Mouse (Mus musculus) gastrocnemius, postnatal 4 days (tissue): ENCODE results near the gene Wfdc10. TPM values are rescaled to one million over a fixed set of nuclear protein-coding genes. Genes with fewer than 3 reads are reported as not detected.

Source experiments
- DNase-seq, 2 experiments: peaks; one replicate each; pipeline ENCODE4 v3.0.0; 2021 to 2022; ENCODE audit warnings: low spot score in 2 of 2, mixed read lengths in 2 of 2
- long read RNA-seq, 2 experiments: library from polyadenylated mRNA; stranded (forward); transcript quantifications; one replicate each; pipeline ENCODE4 v2.0.0; 2021
- total RNA-seq, 2 experiments: library from RNA; stranded (reverse); gene quantifications; 2 replicates each; pipeline ENCODE4 v1.2.3; 2021

Wfdc10 gene
- not detected for total RNA-seq
- long read RNA-seq, experiment 1 = 0 reads
- long read RNA-seq, experiment 2, partial matches to known transcripts = 0 of 1 reads
- long read RNA-seq, experiment 2, other reads (novel, unspliced or antisense) = 0 of 1 reads

- peak; percentile 30 to 42 for DNase-seq
Observed at GRCm38 (mm10) chr2:164655858-164656257, at the start of gene Wfdc10. Wfdc10 (plus strand) TSS chr2:164656046.

- DNase-seq = no peak
Observed at GRCm38 (mm10) chr2:164608781-164609180, 47.1 kb upstream of the Wfdc10 start.

GRCm38 (mm10) chr2:164613471-164613870 is 42.4 kb upstream of the Wfdc10 start, which contains the start of the genes Wfdc6b and Wfdc8:
Wfdc6b (plus strand) TSS chr2:164613522.
Wfdc8 (minus strand) TSS chr2:164613626.
- DNase-seq = peak in 1 of 2 experiments; percentile 23

GRCm38 (mm10) chr2:164615386-164615785 is 40.5 kb upstream of the Wfdc10 start:
- no peak for DNase-seq

- DNase-seq = no peak
Observed at GRCm38 (mm10) chr2:164619050-164619449, 36.8 kb upstream of the Wfdc10 start.

- no peak for DNase-seq
Observed at GRCm38 (mm10) chr2:164621775-164622174, 34.1 kb upstream of the Wfdc10 start.

- no peak for DNase-seq
Observed at GRCm38 (mm10) chr2:164635266-164635665, 20.6 kb upstream of the Wfdc10 start.

- DNase-seq = no peak
Observed at GRCm38 (mm10) chr2:164638696-164639095, 17.1 kb upstream of the Wfdc10 start, which contains the start of gene Wfdc16. Wfdc16 (minus strand) TSS chr2:164638796.

- DNase-seq = no peak
Observed at GRCm38 (mm10) chr2:164641129-164641528, 14.7 kb upstream of the Wfdc10 start.

GRCm38 (mm10) chr2:164641881-164642673 is 13.8 kb upstream of the Wfdc10 start:
- no peak for DNase-seq

- no peak for DNase-seq
Observed at GRCm38 (mm10) chr2:164656483-164656882, 637 bp downstream of the Wfdc10 start, which contains the start of gene Wfdc9. Wfdc9 (minus strand) TSS chr2:164656583.

- no peak for DNase-seq
Observed at GRCm38 (mm10) chr2:164664851-164665250, 9.0 kb downstream of the Wfdc10 start.

GRCm38 (mm10) chr2:164670261-164670660 is 14.4 kb downstream of the Wfdc10 start:
- no peak for DNase-seq

- DNase-seq = no peak
Observed at GRCm38 (mm10) chr2:164670938-164671337, 15.1 kb downstream of the Wfdc10 start.

- no peak for DNase-seq
Observed at GRCm38 (mm10) chr2:164673987-164674386, 18.1 kb downstream of the Wfdc10 start, which contains the start of gene Wfdc11. Wfdc11 (minus strand) TSS chr2:164674087.

GRCm38 (mm10) chr2:164676103-164676502 is 20.3 kb downstream of the Wfdc10 start:
- DNase-seq = no peak

- no peak for DNase-seq
Observed at GRCm38 (mm10) chr2:164676916-164677685, 21.3 kb downstream of the Wfdc10 start.

- DNase-seq = peak; percentile 32 to 71
Observed at GRCm38 (mm10) chr2:164678848-164679625, 23.2 kb downstream of the Wfdc10 start.

- no peak for DNase-seq
Observed at GRCm38 (mm10) chr2:164679906-164680305, 24.1 kb downstream of the Wfdc10 start.

GRCm38 (mm10) chr2:164684807-164685206 is 29.0 kb downstream of the Wfdc10 start, which contains the start of gene Wfdc13:
Wfdc13 (plus strand) TSS chr2:164685107.
- DNase-seq = no peak

- DNase-seq = no peak
Observed at GRCm38 (mm10) chr2:164698201-164698600, 42.4 kb downstream of the Wfdc10 start, which contains the start of gene Spint4. Spint4 (plus strand) TSS chr2:164698501.
